Mouse (Mus musculus): ENCODE measurements around the gene Taf6l.
"Not testable (repeated sequence)": the region's sequence is repeated elsewhere in the genome, so short reads cannot be mapped to it uniquely, and the experiment has no call there.

The Taf6l gene

GRCm38 (mm10) chr19:8735389-8736159 lies 50.6 kb downstream of the Taf6l start, which contains the start of gene Wdr74:
TSS of gene Wdr74 (plus strand) at chr19:8735827.
- DNase-seq = peak; percentile 87

- no peak for DNase-seq
Observed at GRCm38 (mm10) chr19:8734334-8734733, 51.9 kb downstream of the Taf6l start.

DNA sequence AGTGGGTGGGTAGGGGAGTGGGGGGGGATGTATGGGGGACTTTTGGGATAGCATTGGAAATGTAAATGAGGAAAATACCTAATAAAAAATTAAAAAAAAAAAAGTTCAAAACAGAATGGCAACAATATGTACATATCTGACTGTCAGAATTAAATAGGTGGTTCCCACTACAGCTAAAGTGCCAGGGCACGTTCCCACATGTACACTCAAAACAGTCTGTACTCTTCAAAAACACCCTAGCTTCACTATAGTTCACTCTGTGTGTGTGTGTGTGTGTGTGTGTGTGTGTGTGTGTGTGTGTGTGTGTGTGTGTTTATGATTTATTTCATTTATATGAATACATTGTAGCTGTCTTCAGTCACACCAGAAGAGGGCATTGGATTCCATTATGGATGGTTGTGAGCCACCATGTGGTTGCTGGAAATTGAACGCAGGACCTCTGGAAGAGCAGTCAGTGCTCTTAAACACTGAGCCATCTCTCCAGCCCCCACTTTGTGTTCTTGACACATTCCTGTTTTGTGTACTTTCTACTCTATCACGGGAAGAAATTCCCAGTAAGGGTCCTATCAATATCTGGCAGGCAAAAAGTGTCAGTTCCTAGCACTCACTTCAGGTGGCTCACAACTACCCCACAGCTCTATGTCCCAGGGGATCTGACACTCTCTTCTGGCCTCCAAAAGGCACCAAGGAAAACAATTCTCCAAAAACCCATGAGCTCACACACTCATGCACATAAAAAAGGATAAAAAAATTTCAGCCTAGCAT lies 57.7 kb downstream of the Taf6l start:
- not testable (repeated sequence) for DNase-seq

DNA sequence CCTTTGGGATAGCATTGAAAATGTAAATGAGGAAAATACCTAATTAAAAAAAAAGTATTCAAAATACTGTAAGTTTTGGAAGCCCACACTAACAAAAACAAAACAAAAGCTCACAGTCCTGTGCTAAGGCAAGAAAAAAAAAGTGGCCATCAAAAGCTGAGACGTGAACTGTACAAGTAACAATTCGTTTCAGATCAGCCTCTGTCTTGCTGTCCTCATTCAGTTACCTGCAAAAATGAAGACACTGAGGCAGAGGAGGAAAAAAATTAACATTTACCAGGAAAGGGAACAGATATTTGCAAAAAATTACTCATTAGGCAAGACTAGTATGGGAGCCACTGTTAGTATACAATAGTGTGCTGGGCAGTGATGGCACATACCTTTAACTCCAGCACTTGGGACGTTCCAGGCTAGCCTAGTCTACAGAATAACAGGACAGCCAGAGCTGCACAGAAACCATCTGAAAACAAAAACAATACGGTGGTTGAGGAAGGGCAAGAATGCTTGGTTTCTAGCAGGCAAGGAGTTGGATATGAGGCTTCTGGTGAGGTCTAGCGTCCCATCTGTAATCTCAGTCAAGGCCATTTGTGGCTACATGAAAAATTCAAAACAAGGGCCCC lies 58.6 kb downstream of the Taf6l start:
- DNase-seq = no peak

- DNase-seq = no peak
Observed at GRCm38 (mm10) chr19:8726609-8727390, 59.4 kb downstream of the Taf6l start.

DNA sequence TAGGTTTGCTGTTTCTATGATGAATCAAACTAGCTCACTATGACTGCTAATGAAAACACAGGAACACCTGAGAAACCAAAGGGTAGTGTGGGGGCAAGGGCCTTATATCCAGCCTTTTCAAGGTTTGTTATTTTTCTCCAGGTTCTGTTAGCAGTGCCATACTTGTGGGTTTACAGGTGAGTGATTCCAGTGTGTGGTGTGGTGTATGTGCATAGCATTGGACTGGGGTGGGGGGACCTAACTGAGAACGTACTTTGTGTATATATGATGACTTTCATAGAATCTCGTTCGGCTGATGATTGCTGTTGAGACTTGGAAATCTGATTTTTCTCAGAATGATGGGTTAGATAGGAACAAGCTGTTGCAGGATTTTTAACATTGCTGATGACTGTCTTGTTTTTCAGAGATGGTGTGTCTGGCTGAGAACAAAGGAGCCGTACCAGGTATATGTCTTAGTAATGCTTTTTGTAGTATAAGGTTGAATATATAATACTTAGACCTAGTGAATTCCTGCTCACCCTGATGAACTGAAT lies 61.1 kb downstream of the Taf6l start:
- DNase-seq = no peak

Measured in liver (tissue).